Mouse (Mus musculus): Measurements from ENCODE around the gene Gm45808. TPM values are rescaled to one million over a fixed set of nuclear protein-coding genes. Genes with fewer than 3 reads are reported as not detected.
"Not testable (repeated sequence)": the region's sequence is repeated elsewhere in the genome, so short reads cannot be mapped to it uniquely, and the experiment has no call there.

The Gm45808 gene
- polyA plus RNA-seq, 1 experiment from 2014 or later = 0.15 TPM

DNA sequence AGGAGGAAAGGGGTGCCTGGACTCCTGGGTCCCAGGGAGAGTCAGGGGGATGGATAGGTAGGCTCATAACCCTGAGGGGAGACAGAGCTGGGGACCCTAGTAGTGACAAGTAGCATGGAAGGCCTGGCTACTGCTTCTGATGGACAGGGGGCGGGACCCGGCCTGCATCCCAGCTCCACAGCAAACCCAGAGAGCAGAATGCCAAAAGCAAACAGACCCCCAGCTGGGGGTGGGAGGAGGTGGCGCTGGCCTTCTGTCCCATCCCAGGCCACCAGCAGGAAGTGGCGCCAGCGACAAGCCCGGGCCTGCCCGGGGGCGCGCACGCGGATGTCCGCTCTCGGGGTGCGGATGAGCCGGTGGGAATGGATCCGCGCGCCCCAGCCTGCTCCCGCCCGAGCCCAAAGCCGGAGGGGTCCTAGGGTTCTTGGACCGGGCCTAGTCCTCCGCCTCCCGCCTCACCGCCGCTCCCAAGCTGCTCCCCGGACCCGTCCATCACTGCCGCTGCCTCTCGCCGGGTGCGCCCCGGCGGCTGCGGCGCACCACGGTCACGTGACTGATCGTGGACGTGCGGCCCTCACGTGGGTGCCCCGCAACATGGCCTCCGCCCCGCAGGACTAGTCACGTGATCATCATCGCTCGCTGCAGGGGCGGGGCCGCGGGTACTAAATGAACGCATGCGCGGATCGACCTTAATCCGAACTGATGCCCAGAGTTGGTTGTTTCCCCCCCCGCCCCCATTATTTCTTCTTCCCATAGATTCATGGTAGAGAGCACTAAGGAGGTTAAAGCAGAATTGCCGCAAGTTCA is 20.1 kb downstream of the Gm45808 start, which contains the start of gene Bax:
Bax (minus strand) TSS at position 616 of the 807 bp plus-strand sequence.
- Histone ChIP-seq H3K36me3 (replicated peaks; ENCODE audit: insufficient read depth, low read length) (peaks cover 25% of the 10 kb centered on the region), H3K27me3 (ENCODE audit: insufficient read depth, low read length) (no peaks in the 10 kb centered on the region), H3K4me2 (ENCODE audit: low read depth, low read length) (peak within 1 kb of the TSS; percentile 98), H3K27ac (ENCODE audit: low read depth) (peak within 1 kb of the TSS; percentile 58; the same call in 1 of the 2 replicates), H3K9me3 (ENCODE audit: low read length) (no peaks in the 10 kb centered on the region), H3K9ac (replicated peaks) (peak within 1 kb of the TSS; percentile 84), H3K4me3 (ENCODE audit: low read depth, low read length) (peak within 1 kb of the TSS; percentile 93), H3K4me1 (ENCODE audit: insufficient read depth) (peaks cover 20% of the 10 kb centered on the region)
- peak; percentile 89 for ATAC-seq
- peak; percentile 96 for DNase-seq
- under 1% methylated on average over 57 of the region's 58 CpGs for WGBS (ENCODE audit: insufficient replicate concordance)
- no peak for TF ChIP-seq CTCF (IDR thresholded peaks at IDR 0.05; ENCODE audit: low read depth)
- no peak for TF ChIP-seq EP300 (IDR thresholded peaks at IDR 0.05; ENCODE audit: low read depth)

DNA sequence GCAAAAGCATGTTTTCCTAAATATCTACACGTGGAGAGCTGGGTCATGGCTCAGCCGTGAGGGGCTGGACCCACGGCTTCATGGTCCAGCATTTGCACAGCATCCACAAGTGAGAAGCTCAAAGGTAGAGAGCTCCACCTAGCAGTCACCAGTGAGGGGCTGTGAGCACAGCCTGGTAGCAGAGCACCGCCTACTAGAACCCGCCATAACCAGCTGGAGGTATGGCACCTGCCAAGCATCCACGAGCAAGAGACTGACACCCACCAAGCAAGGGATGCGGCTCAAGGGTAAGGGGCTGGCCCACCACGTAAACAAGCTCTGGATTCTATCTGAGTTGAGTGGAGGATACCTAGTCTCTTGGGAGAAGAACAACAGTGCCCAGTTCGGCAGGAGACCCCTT is 21.1 kb downstream of the Gm45808 start:
- H3K9ac ChIP-seq (replicated peaks) = peak overlapping the region; percentile 84
- H3K9me3 ChIP-seq (ENCODE audit: low read length) = no peaks in the 10 kb centered on the region
- H3K4me2 ChIP-seq (ENCODE audit: low read depth, low read length) = peak overlapping the region; percentile 98
- H3K4me3 ChIP-seq (ENCODE audit: low read depth, low read length) = peak overlapping the region; percentile 93
- DNase-seq = no peak
- H3K4me1 ChIP-seq (ENCODE audit: insufficient read depth) = peaks cover 26% of the 10 kb centered on the region
- TF ChIP-seq EP300 (IDR thresholded peaks at IDR 0.05; ENCODE audit: low read depth) (no peak), CTCF (IDR thresholded peaks at IDR 0.05; ENCODE audit: low read depth) (0 out of 2 replicates have a peak, but pooled peaks have one; percentile 11)
- H3K36me3 ChIP-seq (replicated peaks; ENCODE audit: insufficient read depth, low read length) = peaks cover 26% of the 10 kb centered on the region
- no peak for ATAC-seq
- WGBS (ENCODE audit: insufficient replicate concordance) = 65% methylated on average over 9 of the region's 9 CpGs
- H3K27ac ChIP-seq (ENCODE audit: low read depth) = no peak overlapping the region
- H3K27me3 ChIP-seq (ENCODE audit: insufficient read depth, low read length) = no peaks in the 10 kb centered on the region

DNA sequence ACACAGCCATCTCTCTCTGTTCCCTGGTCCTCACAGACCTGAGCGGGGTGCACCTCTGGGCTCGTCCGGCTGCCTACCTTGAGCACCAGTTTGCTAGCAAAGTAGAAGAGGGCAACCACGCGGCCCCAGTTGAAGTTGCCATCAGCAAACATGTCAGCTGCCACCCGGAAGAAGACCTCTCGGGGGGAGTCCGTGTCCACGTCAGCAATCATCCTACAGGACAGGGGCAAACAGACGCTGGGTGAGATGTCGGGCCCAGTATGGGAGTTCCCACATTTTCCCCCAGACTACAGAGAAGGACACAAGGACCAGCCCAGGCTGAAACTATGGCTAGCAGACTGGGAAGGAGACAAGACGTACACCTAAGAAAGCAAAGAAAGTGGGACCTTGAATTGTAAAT is 21.5 kb downstream of the Gm45808 start:
- Histone ChIP-seq H3K27ac (ENCODE audit: low read depth) (no peak overlapping the region), H3K36me3 (replicated peaks; ENCODE audit: insufficient read depth, low read length) (peaks cover 26% of the 10 kb centered on the region), H3K9ac (replicated peaks) (no peak overlapping the region), H3K4me1 (ENCODE audit: insufficient read depth) (peaks cover 31% of the 10 kb centered on the region), H3K4me3 (ENCODE audit: low read depth, low read length) (no peak overlapping the region), H3K27me3 (ENCODE audit: insufficient read depth, low read length) (no peaks in the 10 kb centered on the region), H3K9me3 (ENCODE audit: low read length) (no peaks in the 10 kb centered on the region), H3K4me2 (ENCODE audit: low read depth, low read length) (peak overlapping the region; percentile 98; the same call in 1 of the 2 replicates)
- DNase-seq = no peak
- 93% methylated on average over 12 of the region's 12 CpGs for WGBS (ENCODE audit: insufficient replicate concordance)
- TF ChIP-seq CTCF (IDR thresholded peaks at IDR 0.05; ENCODE audit: low read depth) (no peak), EP300 (IDR thresholded peaks at IDR 0.05; ENCODE audit: low read depth) (no peak)
- no peak for ATAC-seq

DNA sequence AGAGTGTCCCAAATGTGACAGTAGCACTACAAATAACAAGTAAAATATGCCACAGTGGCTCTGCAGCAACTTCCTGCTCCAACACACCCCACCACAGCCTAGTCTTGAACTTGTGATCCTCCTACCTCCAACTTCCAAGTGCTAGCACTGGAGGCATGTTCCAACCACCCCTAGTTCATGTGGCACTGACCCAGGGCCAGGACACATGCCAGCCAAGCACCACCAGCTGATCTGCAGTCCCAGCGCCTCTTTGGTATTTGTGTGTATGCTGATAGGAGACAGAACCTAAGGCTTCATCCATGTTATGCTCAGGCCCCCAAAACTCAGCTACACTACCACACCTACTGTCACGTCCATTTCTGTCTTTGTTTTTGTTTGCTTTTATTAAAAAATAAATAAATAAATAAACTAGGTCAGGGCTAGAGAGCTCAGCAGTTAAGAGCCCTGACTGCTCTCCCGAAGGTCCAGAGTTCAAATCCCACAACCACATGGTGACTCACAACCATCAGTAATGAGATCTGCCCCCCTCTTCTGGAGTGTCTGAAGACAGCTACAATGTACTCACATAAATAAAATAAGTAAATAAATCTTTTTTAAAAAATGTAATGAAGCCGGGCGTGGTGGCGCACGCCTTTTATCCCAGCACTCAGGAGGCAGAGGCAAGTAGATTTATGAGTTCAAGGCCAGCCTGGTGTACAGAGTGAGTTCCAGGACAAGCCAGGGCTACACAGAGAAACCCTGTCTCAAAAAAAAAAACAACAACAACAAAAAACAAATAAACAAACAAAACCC is 22.4 kb downstream of the Gm45808 start:
- Histone ChIP-seq H3K27ac (ENCODE audit: low read depth) (no peak overlapping the region; the same call in 1 of the 2 replicates), H3K4me1 (ENCODE audit: insufficient read depth) (peaks cover 33% of the 10 kb centered on the region), H3K4me2 (ENCODE audit: low read depth, low read length) (no peak overlapping the region), H3K4me3 (ENCODE audit: low read depth, low read length) (no peak overlapping the region), H3K9ac (replicated peaks) (no peak overlapping the region), H3K27me3 (ENCODE audit: insufficient read depth, low read length) (no peaks in the 10 kb centered on the region), H3K9me3 (ENCODE audit: low read length) (no peaks in the 10 kb centered on the region), H3K36me3 (replicated peaks; ENCODE audit: insufficient read depth, low read length) (peaks cover 26% of the 10 kb centered on the region)
- WGBS (ENCODE audit: insufficient replicate concordance) = 89% methylated on average over 7 of the region's 7 CpGs
- no peak for DNase-seq
- TF ChIP-seq CTCF (IDR thresholded peaks at IDR 0.05; ENCODE audit: low read depth) (no peak), EP300 (IDR thresholded peaks at IDR 0.05; ENCODE audit: low read depth) (no peak)
- no peak for ATAC-seq

DNA sequence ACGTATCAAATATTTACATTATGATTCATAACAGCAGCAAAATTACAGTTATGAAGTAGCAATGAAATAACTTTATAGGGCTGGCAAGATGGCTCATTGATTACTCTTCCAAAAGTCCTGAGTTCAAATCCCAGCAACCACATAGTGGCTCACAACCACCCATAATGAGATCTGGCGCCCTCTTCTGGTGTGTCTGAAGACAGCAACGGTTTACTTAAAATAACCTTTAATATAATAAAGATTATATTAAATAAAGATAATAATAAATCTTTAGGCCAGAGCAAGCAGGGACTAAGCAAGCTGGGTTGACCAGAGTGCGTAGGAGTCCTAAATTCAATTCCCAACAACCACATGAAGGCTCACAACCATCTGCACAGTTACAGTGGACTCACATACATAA is 23.7 kb downstream of the Gm45808 start:
- not testable (repeated sequence) for DNase-seq; H3K4me3 ChIP-seq (ENCODE audit: low read depth, low read length); H3K9ac ChIP-seq (replicated peaks); ATAC-seq; H3K9me3 ChIP-seq (ENCODE audit: low read length); H3K27ac ChIP-seq (ENCODE audit: low read depth); H3K27me3 ChIP-seq (ENCODE audit: insufficient read depth, low read length); H3K4me2 ChIP-seq (ENCODE audit: low read depth, low read length)
- H3K36me3 ChIP-seq (replicated peaks; ENCODE audit: insufficient read depth, low read length) = peaks cover 37% of the 10 kb centered on the region
- peak; percentile 29 for TF ChIP-seq CTCF (IDR thresholded peaks at IDR 0.05; ENCODE audit: low read depth)
- H3K4me1 ChIP-seq (ENCODE audit: insufficient read depth) = peaks cover 37% of the 10 kb centered on the region
- 73% methylated on average over 4 of the region's 4 CpGs for WGBS (ENCODE audit: insufficient replicate concordance)

DNA sequence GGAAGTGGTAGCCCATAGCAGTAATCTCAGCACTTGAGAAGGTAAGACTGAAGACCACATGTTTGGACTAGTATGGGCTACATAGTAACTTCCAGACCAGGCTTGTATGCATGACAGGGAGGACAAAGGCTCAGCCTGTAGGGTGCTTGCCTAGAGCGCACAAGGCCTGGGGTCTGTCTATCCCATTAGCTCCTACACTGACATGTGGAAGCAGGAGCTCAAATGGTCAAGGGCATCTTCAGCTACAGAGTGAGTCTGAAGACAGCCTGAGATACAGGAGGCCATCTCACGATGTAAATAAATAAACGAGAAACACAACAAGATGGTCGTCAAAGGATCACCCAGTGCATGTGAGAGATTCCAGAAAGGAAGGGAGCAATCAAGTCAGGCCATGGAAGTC is 24.3 kb downstream of the Gm45808 start:
- Histone ChIP-seq H3K4me3 (ENCODE audit: low read depth, low read length) (no peak overlapping the region), H3K9me3 (ENCODE audit: low read length) (no peaks in the 10 kb centered on the region), H3K27me3 (ENCODE audit: insufficient read depth, low read length) (no peaks in the 10 kb centered on the region), H3K9ac (replicated peaks) (no peak overlapping the region), H3K4me2 (ENCODE audit: low read depth, low read length) (no peak overlapping the region), H3K36me3 (replicated peaks; ENCODE audit: insufficient read depth, low read length) (peaks cover 42% of the 10 kb centered on the region), H3K27ac (ENCODE audit: low read depth) (no peak overlapping the region; the same call in 1 of the 2 replicates), H3K4me1 (ENCODE audit: insufficient read depth) (peaks cover 42% of the 10 kb centered on the region)
- ATAC-seq = no peak
- no peak for DNase-seq
- TF ChIP-seq EP300 (IDR thresholded peaks at IDR 0.05; ENCODE audit: low read depth) (no peak), CTCF (IDR thresholded peaks at IDR 0.05; ENCODE audit: low read depth) (no peak)
- 80% methylated on average over 4 of the region's 4 CpGs for WGBS (ENCODE audit: insufficient replicate concordance)

All from liver, postnatal 0 days (tissue).